Mouse (Mus musculus): ENCODE measurements at regions not wholly inside any gene's neighbourhood (a gene's known extent, or its start where the extent isn't known, plus 50 kb on each side); places are given as distances from the start of the nearest gene placed in this dataset.

- Histone ChIP-seq H3K4me1 (ENCODE audit: control insufficient read depth in 1 of 2, insufficient read depth in 2 of 2) (no peaks in the 10 kb centered on the region), H3K27ac (ENCODE audit: insufficient read depth, low read depth) (no peak overlapping the region), H3K27me3 (replicated peaks) (no peaks in the 10 kb centered on the region), H3K36me3 (replicated peaks in 1 of 2; ENCODE audit: control insufficient read depth in 1 of 2, insufficient read depth in 1 of 2, low read length in 1 of 2) (no peaks in the 10 kb centered on the region), H3K9me3 (replicated peaks; ENCODE audit: low read length) (no peaks in the 10 kb centered on the region), H3K4me2 (ENCODE audit: insufficient read depth, low read depth, poor library complexity, severe bottlenecking) (no peak overlapping the region), H3K9ac (ENCODE audit: insufficient read depth, low read depth) (no peak overlapping the region), H3K79me2 (replicated peaks; ENCODE audit: control insufficient read depth, extremely low read depth, insufficient read depth, poor library complexity, severe bottlenecking) (no peaks in the 10 kb centered on the region), H3K4me3 (replicated peaks in 1 of 3; ENCODE audit: low read depth in 2 of 3, low read length in 2 of 3, poor library complexity in 1 of 3) (no peak overlapping the region)
- in situ Hi-C loops (cut with MboI; ENCODE audit: low pct_ligation_motif_present, low pct_unique_long_range_greater_than_20kb, low sequenced_read_pairs) (no loop called here), dilution Hi-C loops (cut with MboI; ENCODE audit: extremely low pct_ligation_motif_present, extremely low pct_unique_long_range_greater_than_20kb, low sequenced_read_pairs) (no loop called here)
- DNase-seq (ENCODE audit: extremely low read depth): no peak
- TF ChIP-seq MXI1 (IDR thresholded peaks at IDR 0.05; ENCODE audit: low read depth, low read length): no peak
- no peak for TF ChIP-seq KAT2A (IDR thresholded peaks at IDR 0.05; ENCODE audit: insufficient replicate concordance, low read length)
- no peak for TF ChIP-seq E2F4 (IDR thresholded peaks at IDR 0.05; ENCODE audit: insufficient replicate concordance, low read depth, low read length)
- TF ChIP-seq ELF1 (IDR thresholded peaks at IDR 0.05; ENCODE audit: low read depth, low read length): no peak
- TF ChIP-seq BHLHE40 (IDR thresholded peaks at IDR 0.05; ENCODE audit: low read depth, low read length): no peak
- TF ChIP-seq TBP (conservative IDR thresholded peaks at IDR 0.05; ENCODE audit: low read depth, low read length): no peak
- no peak for TF ChIP-seq MAFK (IDR thresholded peaks at IDR 0.05; ENCODE audit: insufficient replicate concordance, low read length)
- no peak for TF ChIP-seq CHD2 (IDR thresholded peaks at IDR 0.05; ENCODE audit: low read length)
- no peak for TF ChIP-seq ZNF384 (IDR thresholded peaks at IDR 0.05; ENCODE audit: low read depth, low read length)
- no peak for TF ChIP-seq TCF12 (IDR thresholded peaks at IDR 0.05; ENCODE audit: low read depth, low read length)
- no peak for TF ChIP-seq UBTF (IDR thresholded peaks at IDR 0.05; ENCODE audit: low read depth, low read length)
- TF ChIP-seq MAX (IDR thresholded peaks at IDR 0.05; ENCODE audit: low read length): no peak
Observed at GRCm38 (mm10) chr10:15866931-15867330, 1148.9 kb upstream of the Gje1 start.

- Histone ChIP-seq H3K27ac (ENCODE audit: insufficient read depth, low read depth) (no peak overlapping the region), H3K4me2 (ENCODE audit: insufficient read depth, low read depth, poor library complexity, severe bottlenecking) (no peak overlapping the region), H3K79me2 (replicated peaks; ENCODE audit: control insufficient read depth, extremely low read depth, insufficient read depth, poor library complexity, severe bottlenecking) (no peaks in the 10 kb centered on the region), H3K9ac (ENCODE audit: insufficient read depth, low read depth) (no peak overlapping the region), H3K9me3 (replicated peaks; ENCODE audit: low read length) (no peaks in the 10 kb centered on the region), H3K36me3 (replicated peaks in 1 of 2; ENCODE audit: control insufficient read depth in 1 of 2, insufficient read depth in 1 of 2, low read length in 1 of 2) (no peaks in the 10 kb centered on the region), H3K4me1 (ENCODE audit: control insufficient read depth in 1 of 2, insufficient read depth in 2 of 2) (no peaks in the 10 kb centered on the region), H3K4me3 (replicated peaks in 1 of 3; ENCODE audit: low read depth in 2 of 3, low read length in 2 of 3, poor library complexity in 1 of 3) (no peak overlapping the region), H3K27me3 (replicated peaks) (no peaks in the 10 kb centered on the region)
- in situ Hi-C loops (cut with MboI; ENCODE audit: low pct_ligation_motif_present, low pct_unique_long_range_greater_than_20kb, low sequenced_read_pairs) (no loop called here), dilution Hi-C loops (cut with MboI; ENCODE audit: extremely low pct_ligation_motif_present, extremely low pct_unique_long_range_greater_than_20kb, low sequenced_read_pairs) (no loop called here)
- no peak for DNase-seq (ENCODE audit: extremely low read depth)
- TF ChIP-seq CHD2 (IDR thresholded peaks at IDR 0.05; ENCODE audit: low read length): no peak
- no peak for TF ChIP-seq E2F4 (IDR thresholded peaks at IDR 0.05; ENCODE audit: insufficient replicate concordance, low read depth, low read length)
- no peak for TF ChIP-seq IRF4 (IDR thresholded peaks at IDR 0.05; ENCODE audit: low read depth, low read length)
- TF ChIP-seq RAD21 (IDR thresholded peaks at IDR 0.05; ENCODE audit: low read depth, low read length): no peak
- TF ChIP-seq NRF1 (IDR thresholded peaks at IDR 0.05; ENCODE audit: low read depth, low read length): no peak
- TF ChIP-seq MEF2A (IDR thresholded peaks at IDR 0.05; ENCODE audit: borderline replicate concordance, low read depth, low read length): no peak
- TF ChIP-seq HCFC1 (IDR thresholded peaks at IDR 0.05; ENCODE audit: low read depth, low read length): no peak
- no peak for TF ChIP-seq SMC3 (IDR thresholded peaks at IDR 0.05; ENCODE audit: low read depth, low read length)
- no peak for TF ChIP-seq ELF1 (IDR thresholded peaks at IDR 0.05; ENCODE audit: low read depth, low read length)
- no peak for TF ChIP-seq MYC (IDR thresholded peaks at IDR 0.05; ENCODE audit: low read depth, low read length)
Observed at GRCm38 (mm10) chr10:15841381-15841780, 1123.4 kb upstream of the Gje1 start.

Measured in CH12.LX (cell line).